Mouse (Mus musculus): Measurements from ENCODE around the gene Elob.

The Elob gene

DNA sequence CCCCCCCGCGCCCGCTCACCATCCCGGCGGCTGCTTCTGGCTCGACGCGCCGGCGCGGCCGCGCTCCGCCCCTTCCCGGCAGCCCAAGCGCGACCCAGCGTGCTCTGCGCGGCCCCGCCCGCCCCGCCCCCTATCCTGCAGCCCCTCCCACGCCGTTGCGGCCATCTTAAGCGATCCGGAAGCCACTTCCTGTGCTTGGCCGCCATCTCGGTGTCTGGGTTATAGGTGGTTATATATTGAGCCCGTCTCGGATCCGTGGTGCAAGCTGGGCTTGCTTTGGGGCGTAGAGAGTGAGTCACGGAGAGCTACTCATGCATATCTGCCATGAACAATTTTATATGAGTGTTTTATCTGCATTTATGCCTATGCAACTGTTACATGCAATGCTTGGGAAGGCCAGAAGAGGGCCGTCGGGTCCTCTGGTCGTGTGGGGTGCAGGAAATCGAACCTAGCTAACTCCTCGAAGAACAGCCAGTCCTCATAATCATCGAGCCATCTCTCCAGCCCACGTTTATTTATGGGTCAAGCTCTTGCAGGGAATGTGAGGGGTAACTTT lies at the start of gene Elob:
TSS of gene Elob (minus strand) at position 73 of the 556 bp plus-strand sequence.
- DNase-seq (ENCODE audit: low spot score in 2 of 2), result peak; percentile 80 to 81

DNA sequence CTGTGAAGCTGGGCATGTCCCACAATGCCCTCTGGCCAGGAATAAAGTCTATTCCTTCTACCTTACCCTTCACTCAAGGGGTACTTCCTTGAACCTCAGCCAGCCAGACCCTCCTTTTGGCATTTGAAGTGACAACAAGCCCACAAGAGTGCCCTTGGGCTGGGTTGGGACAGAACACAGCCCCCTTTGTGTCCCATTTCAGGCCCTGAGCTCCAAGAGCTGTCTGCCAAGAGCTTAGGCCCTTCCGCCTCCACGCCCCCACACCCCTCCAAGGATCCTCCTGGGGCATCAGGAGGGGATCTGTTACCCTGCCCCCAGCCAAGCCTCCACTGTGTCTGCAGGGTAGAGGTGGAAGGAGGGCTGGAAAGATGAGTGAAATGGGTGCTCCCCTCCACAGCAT lies 48.2 kb upstream of the Elob start:
- DNase-seq (ENCODE audit: low spot score in 2 of 2), result peak in 1 of 2 experiments; percentile 33

DNA sequence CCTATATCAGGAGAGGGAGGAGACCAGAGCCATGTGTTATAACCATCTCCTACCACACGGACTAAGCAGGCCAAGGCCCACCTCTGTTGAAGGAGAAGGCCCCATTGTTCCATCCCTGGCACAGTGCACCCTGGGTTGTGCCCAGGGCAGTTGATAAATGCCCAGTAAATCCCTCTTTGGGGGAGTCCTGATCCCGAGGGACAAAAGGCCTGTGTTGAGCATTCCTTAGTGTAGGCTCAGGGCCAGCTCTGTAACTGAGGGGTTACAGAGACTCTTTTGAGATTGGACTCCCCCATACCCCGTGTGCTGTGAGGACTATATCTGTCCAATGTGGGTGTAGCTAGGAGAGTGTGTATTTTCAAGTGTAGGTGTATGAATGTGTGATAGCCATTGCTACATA lies 47.8 kb upstream of the Elob start:
- DNase-seq (ENCODE audit: low spot score in 2 of 2), result no peak

DNA sequence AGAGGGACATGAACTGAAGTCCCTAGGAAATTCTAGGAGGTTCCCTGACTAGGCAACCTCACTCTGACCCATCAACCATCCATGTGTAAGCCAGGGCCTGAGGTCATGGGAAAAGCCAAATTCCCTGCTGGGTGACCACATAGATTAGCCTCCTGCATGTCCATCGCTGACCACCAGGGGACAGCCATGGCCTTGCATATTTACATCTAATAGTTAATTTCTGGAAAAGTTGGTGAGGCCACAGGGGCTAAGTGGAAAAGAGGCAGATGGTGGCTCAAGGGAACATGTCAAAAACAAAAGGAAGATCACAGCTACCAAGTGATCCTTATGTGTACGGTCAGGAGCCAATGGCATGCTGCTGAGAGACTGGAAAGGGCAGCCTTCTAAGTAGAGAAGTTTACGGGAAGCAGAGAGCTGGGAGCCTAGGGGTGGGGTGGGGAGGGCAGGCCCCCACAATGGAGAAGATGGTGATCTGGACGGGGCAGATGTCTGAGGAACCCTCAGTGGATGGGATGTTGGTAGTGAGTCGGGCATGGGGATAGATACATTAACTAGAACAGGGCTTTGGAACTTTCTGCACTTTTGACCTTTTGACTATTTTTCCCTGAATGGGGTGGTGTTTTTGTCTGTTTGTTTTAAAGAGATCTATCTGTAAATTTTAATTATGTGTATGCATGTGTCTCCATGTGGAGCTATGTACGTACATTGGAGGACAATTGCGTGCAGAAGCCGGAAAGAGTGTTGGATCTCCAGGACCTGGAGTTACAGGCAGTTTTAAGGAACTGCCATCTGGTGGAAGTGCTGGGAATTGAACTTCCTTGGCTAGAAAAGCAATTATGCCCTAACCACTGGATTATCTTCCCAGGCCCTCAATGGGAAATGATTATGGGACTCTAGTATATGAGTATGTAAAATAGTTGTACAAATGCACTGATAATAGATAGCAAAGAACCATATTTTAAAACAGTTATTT lies 45.2 kb upstream of the Elob start:
- no peak for DNase-seq (ENCODE audit: low spot score in 2 of 2)

DNA sequence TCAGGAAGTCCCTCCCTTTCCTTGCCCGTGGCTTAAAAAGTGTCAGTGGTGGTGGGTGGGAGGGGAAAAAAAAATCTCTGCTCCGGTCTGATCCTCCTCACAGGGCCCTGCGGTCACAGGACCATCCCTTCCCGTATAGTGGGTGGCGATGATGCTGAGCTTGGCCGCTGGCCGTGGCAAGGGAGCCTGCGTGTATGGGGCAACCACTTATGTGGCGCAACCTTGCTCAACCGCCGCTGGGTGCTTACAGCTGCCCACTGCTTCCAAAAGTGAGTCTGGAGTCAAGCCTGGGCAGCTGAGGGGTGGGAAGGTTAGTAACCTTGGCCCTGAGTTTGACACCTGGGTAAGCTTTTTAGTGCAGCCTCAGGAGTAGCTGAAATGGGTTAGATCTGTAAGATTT lies 39.6 kb upstream of the Elob start:
- no peak for DNase-seq (ENCODE audit: low spot score in 2 of 2)

DNA sequence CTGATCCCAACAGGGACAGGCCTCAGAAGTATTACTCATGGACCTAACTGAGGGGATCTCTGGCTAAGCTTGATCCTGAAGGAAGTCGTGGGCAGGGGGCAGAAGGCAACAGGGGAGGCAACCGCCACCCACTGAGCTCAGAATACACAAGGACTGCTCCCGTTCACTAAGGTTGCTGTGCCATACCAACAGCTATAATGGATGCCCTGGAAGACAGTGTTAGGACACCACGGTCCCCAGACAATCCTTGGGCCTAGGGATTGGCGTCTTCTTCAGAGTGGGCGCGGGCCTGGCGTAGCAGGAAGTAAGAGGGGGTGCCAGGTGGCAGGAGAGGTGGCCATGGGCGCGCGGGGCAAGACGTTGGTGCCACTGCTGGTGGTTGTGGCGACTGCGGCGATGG lies 38.8 kb upstream of the Elob start, which contains the start of gene Prss21:
TSS of gene Prss21 (plus strand) at position 301 of the 400 bp plus-strand sequence.
- no peak for DNase-seq (ENCODE audit: low spot score in 2 of 2)

DNA sequence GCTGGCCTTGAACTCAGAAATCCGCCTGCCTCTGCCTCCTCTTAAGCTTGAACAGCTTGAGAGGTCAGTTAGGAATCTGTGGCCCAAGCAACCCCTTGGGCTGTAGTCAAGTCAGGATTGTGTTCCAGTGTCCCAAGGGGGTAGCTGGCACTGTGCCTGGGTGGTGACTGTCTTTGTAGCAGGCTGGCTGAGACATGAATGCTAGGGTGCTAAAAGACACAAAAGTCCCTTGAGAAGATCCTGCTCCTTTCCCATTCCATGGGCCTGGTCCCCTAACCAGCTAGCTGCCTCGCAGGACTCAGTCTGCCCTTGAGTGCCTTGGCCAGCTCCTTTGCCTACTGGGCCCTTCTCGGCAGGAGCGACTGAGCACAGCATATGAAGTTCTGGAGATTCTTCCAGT lies 34.0 kb upstream of the Elob start:
- no peak for DNase-seq (ENCODE audit: low spot score in 2 of 2)

DNA sequence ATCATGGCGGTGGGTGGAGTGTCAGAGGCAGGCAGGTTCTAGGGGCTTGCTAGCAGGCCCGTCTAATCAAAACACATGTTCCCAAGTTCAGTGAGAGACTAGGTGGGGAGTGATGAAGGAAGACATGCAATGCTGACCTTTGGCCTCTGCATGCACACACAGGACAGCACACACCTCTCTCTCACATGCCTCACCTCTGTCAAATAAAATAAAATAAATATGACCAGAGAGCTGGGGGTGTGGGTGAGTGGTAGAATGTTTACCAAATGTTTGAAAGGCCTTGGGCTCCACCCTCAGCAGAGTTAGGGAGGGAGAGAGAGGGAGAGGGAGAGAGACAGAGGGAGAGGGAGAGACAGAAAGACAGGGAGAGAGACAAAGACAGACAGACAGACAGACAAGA lies 29.0 kb upstream of the Elob start:
- no peak for DNase-seq (ENCODE audit: low spot score in 2 of 2)

DNA sequence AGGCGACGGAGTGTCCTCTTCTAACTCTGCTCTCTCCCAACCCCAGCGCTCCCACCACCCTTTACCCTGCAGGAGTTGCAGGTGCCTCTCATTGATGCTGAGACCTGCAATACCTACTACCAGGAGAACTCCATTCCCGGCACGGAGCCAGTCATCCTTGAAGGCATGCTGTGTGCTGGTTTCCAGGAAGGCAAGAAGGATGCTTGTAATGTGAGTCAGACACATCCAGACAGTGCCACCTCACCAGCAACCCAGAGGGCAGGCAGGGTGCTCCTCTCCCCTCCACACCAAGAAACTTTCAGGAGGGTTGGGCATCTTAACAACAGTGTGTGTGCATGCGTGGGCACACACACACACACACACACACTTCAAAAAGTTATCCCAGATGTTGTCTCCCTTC lies 28.3 kb upstream of the Elob start:
- DNase-seq (ENCODE audit: low spot score in 2 of 2), result no peak

DNA sequence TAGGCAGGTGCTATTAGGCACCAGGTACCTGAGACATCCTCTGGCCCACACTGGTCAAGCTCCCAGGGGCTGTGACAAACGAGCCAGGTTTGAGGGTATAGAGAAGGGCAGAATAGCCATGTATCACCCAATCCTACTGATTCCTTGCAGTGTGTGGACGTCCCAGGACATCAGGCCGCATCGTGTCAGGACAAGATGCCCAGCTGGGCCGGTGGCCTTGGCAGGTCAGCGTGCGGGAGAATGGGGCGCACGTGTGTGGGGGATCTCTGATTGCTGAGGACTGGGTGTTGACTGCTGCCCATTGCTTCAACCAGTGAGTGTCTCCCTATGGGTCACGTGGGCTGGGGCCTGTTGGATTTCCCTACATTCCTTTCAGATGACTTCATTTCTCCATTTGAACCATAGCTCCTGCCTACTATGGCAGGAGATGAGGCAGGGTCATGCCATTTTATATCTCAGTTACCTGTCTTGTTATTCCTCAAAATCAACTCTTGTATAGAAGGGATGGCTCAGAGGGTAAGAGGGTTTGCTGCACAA lies 25.4 kb upstream of the Elob start:
- DNase-seq (ENCODE audit: low spot score in 2 of 2), result no peak

DNA sequence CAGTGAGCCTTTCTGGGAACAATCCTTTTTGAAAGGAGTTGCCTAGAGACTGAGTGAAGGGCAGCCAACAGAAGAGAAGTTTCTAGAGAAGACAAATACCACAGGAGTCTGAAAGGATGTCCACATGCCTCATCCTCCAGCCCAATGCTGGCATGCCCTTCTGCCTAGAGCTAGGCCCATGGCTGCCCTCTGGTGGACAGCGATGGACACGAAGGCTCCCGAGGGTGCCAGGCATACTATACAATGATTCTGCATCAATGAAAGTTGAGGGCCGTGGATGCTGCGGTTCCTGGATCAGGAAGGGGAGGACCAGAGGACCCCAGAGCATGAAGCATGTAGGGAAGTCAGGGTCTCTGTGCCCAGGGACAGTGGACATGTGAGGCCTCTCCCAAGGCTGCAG lies 24.4 kb upstream of the Elob start:
- no peak for DNase-seq (ENCODE audit: low spot score in 2 of 2)

DNA sequence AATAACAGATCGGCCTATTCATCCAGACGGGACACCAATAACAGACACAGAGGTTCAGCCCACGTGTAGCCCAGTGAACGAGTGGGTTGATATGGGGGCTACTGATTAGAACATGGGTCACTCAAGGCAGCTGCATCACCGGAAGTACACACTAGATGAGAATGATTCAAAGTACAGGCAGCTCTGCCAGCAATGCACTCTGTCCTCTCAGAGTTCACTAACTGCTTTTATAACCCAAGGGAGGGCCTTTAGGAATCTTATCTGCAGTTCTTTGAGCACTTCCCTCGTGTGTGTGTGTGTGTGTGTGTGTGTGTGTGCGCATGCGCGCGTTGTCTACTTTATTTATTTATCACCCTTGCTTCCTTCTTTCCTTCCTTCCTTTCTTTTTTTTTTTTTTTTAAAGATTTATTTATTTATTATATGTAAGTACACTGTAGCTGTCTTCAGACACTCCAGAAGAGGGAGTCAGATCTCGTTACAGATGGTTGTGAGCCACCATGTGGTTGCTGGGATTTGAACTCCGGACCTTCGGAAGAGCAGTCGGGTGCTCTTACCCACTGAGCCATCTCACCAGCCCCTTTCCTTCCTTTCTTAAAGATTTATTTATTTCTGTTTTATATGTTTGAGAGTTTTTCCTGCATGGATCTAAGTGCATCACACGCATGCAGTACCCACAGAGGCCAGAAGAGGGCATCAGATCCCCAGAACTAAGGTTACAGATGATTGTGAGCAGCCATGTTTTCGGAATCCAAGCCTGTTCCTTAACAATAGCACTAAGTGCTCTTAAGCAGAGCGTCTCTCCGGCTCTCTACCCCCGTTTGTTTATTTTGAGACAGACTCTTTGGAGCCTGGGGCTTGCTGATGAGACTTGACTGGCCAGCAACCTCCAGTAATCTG lies 22.2 kb upstream of the Elob start:
- peak in 1 of 2 experiments; percentile 55 for DNase-seq (ENCODE audit: low spot score in 2 of 2)

DNA sequence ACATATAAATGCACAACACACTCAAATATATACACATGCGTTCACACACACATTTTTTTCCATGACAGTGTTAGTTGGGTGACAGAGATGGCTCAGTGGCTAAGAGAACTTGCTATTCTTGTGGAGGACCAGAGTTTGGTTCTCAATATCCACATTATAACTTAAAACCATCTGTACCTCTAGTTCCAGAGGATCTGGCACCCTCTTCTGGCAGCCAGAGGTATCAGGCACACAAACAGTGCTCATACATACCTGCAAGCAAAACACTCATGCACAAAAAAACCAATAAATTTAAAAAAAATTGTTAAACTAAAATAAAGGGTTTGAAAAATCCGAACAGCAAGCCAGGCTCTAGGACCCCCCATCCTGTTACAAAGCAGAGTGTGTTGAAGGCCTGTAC lies 21.1 kb upstream of the Elob start:
- DNase-seq (ENCODE audit: low spot score in 2 of 2), result no peak

DNA sequence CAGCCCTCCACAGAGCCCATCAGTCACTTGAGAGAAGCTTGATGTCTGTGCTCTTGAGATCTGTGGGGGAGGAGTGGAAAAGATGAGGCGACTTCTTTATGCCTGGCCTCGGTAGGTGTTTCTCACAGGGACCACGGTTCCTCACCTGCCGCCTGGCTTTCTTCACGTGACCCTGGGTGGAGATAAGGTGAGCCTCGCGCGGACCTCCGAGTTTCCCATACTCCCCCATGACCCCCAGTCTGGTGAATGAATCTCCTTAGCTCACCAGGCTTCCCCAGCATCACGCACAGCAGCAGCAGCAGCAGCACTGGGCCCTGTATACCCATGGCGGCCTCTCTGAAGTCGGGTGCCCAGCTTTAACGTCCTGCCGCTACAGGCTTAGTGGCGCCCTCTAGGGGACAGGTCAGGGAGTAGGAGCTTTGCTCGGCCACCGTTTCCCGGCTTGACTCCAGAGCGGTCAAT lies 14.9 kb upstream of the Elob start, which contains the start of the genes Prss32 and Prss41:
TSS of gene Prss32 (plus strand) at position 44 of the 462 bp plus-strand sequence.
TSS of gene Prss41 (minus strand) at position 361 of the 462 bp plus-strand sequence.
- DNase-seq (ENCODE audit: low spot score in 2 of 2), result no peak

DNA sequence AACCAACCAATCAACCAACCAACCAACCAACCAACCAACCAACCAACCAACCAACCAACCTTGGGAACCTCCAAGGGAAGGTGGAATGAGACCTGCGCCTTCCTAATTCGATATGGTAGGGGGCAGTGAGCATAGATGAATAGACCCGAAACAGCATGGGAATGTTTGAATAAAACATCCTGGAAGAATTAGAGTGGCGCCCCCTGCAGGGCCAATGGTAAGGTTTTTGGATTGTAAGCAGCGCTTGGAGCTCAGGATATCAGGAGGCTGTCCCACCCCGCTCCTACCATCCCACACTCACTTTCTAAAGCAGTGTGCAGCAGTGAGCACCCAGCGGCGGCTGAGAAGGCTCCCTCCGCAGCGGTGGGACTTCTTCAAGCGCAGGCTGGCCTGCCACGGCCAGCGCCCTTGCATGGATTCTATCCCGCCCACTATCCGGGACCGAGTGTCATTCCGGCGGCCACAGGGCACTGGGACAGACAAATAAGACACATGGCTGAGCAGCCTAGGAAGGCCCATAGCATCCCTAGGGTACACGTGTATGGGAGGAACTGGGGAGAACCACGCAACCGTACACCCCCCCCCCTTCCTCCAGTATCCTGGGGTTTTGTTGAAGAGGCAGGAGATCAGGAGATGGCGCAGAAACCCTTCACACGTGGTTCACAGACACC lies 14.3 kb upstream of the Elob start:
- no peak for DNase-seq (ENCODE audit: low spot score in 2 of 2)

DNA sequence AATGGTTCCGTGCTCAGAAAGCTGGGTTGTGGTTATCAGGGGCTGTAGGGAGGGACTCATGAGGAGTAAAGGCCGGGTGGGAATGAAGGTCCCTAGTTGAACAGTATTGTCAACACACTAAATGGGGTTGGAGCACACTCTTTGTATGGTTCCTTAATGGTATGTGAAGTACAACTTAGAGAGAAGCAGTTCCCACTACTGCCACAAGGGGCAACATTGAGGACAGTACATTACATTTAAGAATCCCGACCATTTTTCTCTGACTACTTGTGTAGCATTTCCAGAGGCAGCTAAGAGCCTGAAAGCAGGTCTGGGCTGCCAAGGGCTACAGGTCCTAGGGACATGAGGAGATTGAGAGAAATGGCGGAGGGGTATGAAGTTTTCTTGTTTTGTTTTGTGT lies 12.2 kb upstream of the Elob start:
- no peak for DNase-seq (ENCODE audit: low spot score in 2 of 2)

DNA sequence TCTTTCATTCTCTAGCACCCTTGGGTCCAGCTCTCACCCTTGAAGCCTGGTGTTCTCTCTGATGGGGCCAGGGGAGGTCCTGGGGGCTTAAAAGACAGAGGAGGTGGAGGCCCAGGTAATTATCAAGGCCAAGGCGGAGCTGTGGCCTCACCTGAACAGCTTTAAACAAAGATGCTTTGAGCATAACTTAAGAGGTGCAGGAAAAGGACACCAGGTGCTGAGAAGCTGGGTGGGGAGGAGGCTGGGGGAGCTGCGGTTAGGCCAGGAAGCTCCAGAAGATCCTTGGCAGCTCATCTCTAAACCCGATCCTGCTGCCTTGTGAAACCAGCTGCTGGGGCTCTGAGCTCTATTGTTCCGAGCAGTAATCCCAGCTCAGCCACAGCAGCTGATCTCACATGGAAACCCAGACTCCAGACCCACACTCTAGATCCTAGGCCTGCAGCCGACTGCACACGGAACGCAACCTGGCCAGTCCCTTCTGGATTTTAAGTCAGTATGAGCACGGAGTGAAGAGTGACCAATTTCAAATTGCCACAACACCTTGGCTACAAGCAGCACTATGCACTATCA lies 7.2 kb upstream of the Elob start, which contains the start of gene Prss33:
TSS of gene Prss33 (minus strand) at position 51 of the 570 bp plus-strand sequence.
- no peak for DNase-seq (ENCODE audit: low spot score in 2 of 2)

DNA sequence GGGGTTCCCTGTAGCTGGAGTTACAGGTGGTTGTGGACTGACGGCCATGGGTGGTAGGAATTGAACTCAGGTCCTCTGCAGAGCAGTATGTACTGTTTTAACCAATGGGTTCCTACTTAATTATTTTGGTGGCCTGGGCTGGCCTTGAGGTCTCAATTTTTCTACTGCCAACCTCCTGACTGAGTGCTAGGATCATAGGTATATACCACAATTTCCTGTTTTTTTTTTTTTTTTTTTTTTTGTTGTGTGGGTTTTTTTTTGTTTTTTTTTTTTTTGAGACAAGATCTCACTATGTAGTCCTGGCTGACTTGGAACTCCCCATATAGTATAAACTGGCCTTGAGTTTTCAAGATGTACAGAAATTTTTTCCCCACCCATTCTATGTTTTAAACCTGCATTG lies 2.3 kb upstream of the Elob start:
- DNase-seq (ENCODE audit: low spot score in 2 of 2), result no peak

DNA sequence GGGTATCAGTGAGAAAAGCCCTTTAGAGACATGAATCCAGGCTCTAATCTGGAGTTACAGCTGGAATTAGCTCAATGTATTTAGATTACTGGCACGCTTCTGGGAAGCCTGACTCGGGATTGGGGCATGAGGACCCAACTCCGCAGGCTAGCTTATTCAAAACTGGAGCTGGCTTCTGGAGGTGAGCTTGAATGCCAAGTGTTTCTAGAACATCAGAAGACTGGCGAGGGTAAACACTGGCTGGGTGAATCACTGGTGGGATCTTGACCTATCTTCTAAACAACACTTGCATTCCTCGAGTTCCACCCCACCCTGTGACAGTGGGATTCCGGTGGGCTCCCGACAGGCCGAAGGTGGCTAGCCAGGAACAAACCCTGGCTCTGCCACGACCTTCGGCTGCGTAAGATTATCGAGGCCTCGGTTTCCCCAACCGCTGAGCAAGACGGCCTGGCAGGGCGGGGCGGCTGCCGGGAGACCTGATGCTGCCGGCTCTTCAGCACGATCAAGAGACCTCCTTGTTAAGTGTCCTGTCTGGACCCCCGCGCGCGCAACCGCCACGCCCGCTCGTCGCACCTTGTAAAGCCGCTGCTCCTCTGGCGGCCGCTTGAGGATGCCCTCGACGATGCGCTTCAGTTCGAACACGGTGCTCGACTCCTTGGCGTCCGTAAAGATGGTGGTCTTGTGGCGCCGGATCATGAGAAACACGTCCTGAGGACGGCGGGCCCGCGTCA lies 500 bp downstream of the Elob start:
- peak in 1 of 2 experiments; percentile 57 for DNase-seq (ENCODE audit: low spot score in 2 of 2)

DNA sequence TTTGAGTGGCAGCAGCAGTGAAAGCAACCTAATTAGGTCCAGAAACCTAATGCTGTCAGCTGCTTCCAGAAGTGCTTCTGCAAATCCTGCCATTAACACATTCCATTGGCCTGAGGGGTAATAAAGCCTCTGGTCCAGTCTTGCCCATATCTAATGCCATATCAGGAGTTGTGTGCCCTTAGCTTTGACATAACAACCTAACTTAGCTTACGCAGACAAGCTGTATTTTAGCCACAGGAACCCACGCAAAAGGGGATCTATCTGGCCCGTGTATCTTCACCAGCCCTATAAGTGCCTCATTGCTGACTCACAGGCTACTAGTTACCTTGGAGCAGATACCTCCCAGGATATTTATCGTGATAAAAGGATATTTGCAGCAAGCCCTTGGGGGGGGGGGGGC lies 3.3 kb downstream of the Elob start:
- DNase-seq (ENCODE audit: low spot score in 2 of 2), result peak in 1 of 2 experiments; percentile 12

Data from urinary bladder, postnatal 4 days (tissue).